Mouse (Mus musculus) myocyte (in vitro differentiated cells): ENCODE measurements around the gene Tuba4a. TPM values are rescaled to one million over a fixed set of nuclear protein-coding genes. Genes with fewer than 3 reads are reported as not detected.

ENCODE experiments used
- H3K27me3 ChIP-seq: one replicate; pipeline ENCODE4 v1.6.1; 2011; ENCODE audit not compliant: control insufficient read depth, insufficient read depth, insufficient read length
- H3K36me3 ChIP-seq: one replicate; pipeline ENCODE4 v1.6.1; 2011; ENCODE audit not compliant: control insufficient read depth, insufficient read depth
- H3K4me2 ChIP-seq: one replicate; pipeline ENCODE4 v1.6.1; 2011; ENCODE audit warnings: low read depth, control low read depth
- H3K4me3 ChIP-seq: one replicate; pipeline ENCODE4 v1.5.1; 2011; ENCODE audit warnings: mild to moderate bottlenecking, control low read depth, moderate library complexity
- H3K79me2 ChIP-seq: one replicate; pipeline ENCODE4 v1.6.1; 2011; ENCODE audit not compliant: control insufficient read depth, insufficient read depth
- H3ac ChIP-seq: one replicate; pipeline ENCODE4 v1.6.1; 2011; ENCODE audit not compliant: control insufficient read depth, insufficient read length
- CEBPB ChIP-seq: IDR thresholded peaks from 2 replicates; pipeline ENCODE4 v1.6.1; 2011; ENCODE audit warnings: mild to moderate bottlenecking, moderate library complexity; ENCODE audit not compliant: poor library complexity, insufficient read depth, severe bottlenecking
- E2F4 ChIP-seq: IDR thresholded peaks from one replicate; pipeline ENCODE4 v1.6.1; 2011; ENCODE audit warnings: mild to moderate bottlenecking, control low read depth, moderate library complexity; ENCODE audit not compliant: insufficient read depth
- MAX ChIP-seq: IDR thresholded peaks from one replicate; pipeline ENCODE4 v1.6.1; 2011; ENCODE audit warnings: low read depth, mild to moderate bottlenecking, control low read depth
- MYOD1 ChIP-seq, 3 experiments: IDR thresholded peaks; one replicate each; pipeline ENCODE4 v1.6.1; 2011; ENCODE audit warnings: control low read depth in 2 of 3, low read depth in 2 of 3, mild to moderate bottlenecking in 2 of 3, moderate library complexity in 1 of 3; ENCODE audit not compliant: insufficient read length in 2 of 3, control insufficient read depth in 1 of 3
- MYOG ChIP-seq, 3 experiments: IDR thresholded peaks; one replicate each; pipeline ENCODE4 v1.6.1; 2011; ENCODE audit warnings: control low read depth in 2 of 3, low read depth in 2 of 3, mild to moderate bottlenecking in 2 of 3; ENCODE audit not compliant: insufficient read length in 2 of 3, control insufficient read depth in 1 of 3, insufficient read depth in 1 of 3
- POLR2A ChIP-seq: IDR thresholded peaks from one replicate; pipeline ENCODE4 v1.6.1; 2011; ENCODE audit warnings: low read depth, mild to moderate bottlenecking, control low read depth, moderate library complexity; ENCODE audit not compliant: insufficient read length
- POLR2AphosphoS2 ChIP-seq: IDR thresholded peaks from one replicate; pipeline ENCODE4 v1.6.1; 2011; ENCODE audit warnings: low read depth, control low read depth; ENCODE audit not compliant: insufficient read length
- REST ChIP-seq: IDR thresholded peaks from one replicate; pipeline ENCODE4 v1.6.1; 2011; ENCODE audit warnings: mild to moderate bottlenecking, control low read depth, moderate library complexity; ENCODE audit not compliant: insufficient read depth, insufficient read length
- SRF ChIP-seq: IDR thresholded peaks from one replicate; pipeline ENCODE4 v1.6.1; 2011; ENCODE audit warnings: low read depth; ENCODE audit not compliant: control insufficient read depth, insufficient read length
- TCF12 ChIP-seq: IDR thresholded peaks from one replicate; pipeline ENCODE4 v1.6.1; 2011; ENCODE audit warnings: mild to moderate bottlenecking, control low read depth; ENCODE audit not compliant: poor library complexity, insufficient read depth, severe bottlenecking
- TCF3 ChIP-seq: IDR thresholded peaks from one replicate; pipeline ENCODE4 v1.6.1; 2011; ENCODE audit warnings: low read depth, control low read depth; ENCODE audit not compliant: insufficient read length
- USF1 ChIP-seq: IDR thresholded peaks from one replicate; pipeline ENCODE4 v1.6.1; 2011; ENCODE audit warnings: low read depth, mild to moderate bottlenecking, control low read depth, moderate library complexity
- polyA plus RNA-seq: library from polyadenylated mRNA; unstranded; fragments of >200 nt; fragmentation: generic; extraction: Trizol; gene quantifications from one replicate; pipeline ENCODE4 v1.2.1, GENCODE M21; 2012; ENCODE audit warnings: missing spikeins

Gene Tuba4a
- polyA plus RNA-seq, 1 experiment, result 210 TPM

DNA sequence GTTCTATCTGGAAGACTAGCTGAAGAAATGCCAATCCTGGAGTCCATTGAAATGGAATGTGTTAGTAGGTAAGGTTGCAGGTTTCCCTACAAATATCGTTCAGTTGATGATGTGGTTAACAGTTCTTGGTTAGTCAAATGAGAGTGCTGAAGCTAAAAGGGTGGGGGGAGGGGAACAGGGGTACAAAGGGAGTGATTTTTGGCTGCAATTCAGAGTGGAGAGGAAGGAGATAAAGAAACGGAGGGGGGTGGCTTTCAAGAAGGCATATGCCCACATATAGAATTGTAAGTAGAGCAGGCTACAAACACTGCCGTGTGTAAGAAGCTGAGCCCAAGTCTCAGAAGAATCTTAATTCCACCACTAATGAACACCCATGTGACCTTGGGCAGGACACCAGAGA, 5.8 kb upstream of the Tuba4a start:
- no peaks in the 10 kb centered on the region for H3K27me3 ChIP-seq
- H3ac ChIP-seq, result no peak overlapping the region
- H3K36me3 ChIP-seq, result no peaks in the 10 kb centered on the region
- H3K4me3 ChIP-seq, result no peak overlapping the region
- no peaks in the 10 kb centered on the region for H3K79me2 ChIP-seq
- no peak overlapping the region for H3K4me2 ChIP-seq
- TF ChIP-seq POLR2A (no peak), TCF12 (no peak), POLR2AphosphoS2 (no peak), CEBPB (no peak), TCF3 (no peak), MAX (no peak), REST (no peak), USF1 (no peak), E2F4 (no peak), MYOD1 (IDR thresholded peaks at IDR 0.05; ENCODE audit: control insufficient read depth in 1 of 3, insufficient read length in 2 of 3, low read depth in 2 of 3) (no peak), MYOG (IDR thresholded peaks at IDR 0.05; ENCODE audit: control insufficient read depth in 1 of 3, insufficient read depth in 1 of 3, insufficient read length in 2 of 3, low read depth in 2 of 3) (no peak), SRF (no peak)

DNA sequence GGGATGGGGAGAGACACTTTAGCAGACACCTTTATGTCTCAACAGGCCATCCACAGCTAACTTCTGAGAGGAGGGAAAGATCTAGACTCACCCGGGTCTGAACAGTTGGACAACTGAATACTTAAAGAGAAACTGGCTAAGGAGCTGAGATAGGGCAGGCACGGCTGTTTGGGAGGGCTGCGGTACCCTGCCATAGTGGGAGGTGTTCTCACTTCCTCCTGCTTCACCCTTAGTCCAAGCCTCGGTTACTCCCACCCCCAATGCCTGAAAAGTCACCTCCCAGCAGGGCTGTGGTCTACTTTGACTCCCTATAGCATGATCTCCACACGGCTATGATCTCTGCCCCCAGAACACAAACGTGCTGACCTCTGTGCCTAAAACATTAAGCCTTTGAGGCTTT, 3.9 kb upstream of the Tuba4a start:
- H3K79me2 ChIP-seq, result no peaks in the 10 kb centered on the region
- no peak overlapping the region for H3ac ChIP-seq
- no peaks in the 10 kb centered on the region for H3K36me3 ChIP-seq
- H3K4me3 ChIP-seq, result no peak overlapping the region
- H3K4me2 ChIP-seq, result no peak overlapping the region
- TF ChIP-seq MYOG (IDR thresholded peaks at IDR 0.05; ENCODE audit: control insufficient read depth in 1 of 3, insufficient read depth in 1 of 3, insufficient read length in 2 of 3, low read depth in 2 of 3) (no peak), MYOD1 (IDR thresholded peaks at IDR 0.05; ENCODE audit: control insufficient read depth in 1 of 3, insufficient read length in 2 of 3, low read depth in 2 of 3) (no peak), SRF (no peak), MAX (no peak), TCF3 (no peak), POLR2A (no peak), E2F4 (no peak), CEBPB (no peak), REST (no peak), POLR2AphosphoS2 (no peak), TCF12 (no peak), USF1 (no peak)
- no peaks in the 10 kb centered on the region for H3K27me3 ChIP-seq

- H3K36me3 ChIP-seq, result no peaks in the 10 kb centered on the region
- peaks cover 2% of the 10 kb centered on the region for H3K79me2 ChIP-seq
- H3ac ChIP-seq, result no peak overlapping the region
- H3K27me3 ChIP-seq, result no peaks in the 10 kb centered on the region
- H3K4me2 ChIP-seq, result no peak overlapping the region
- no peak overlapping the region for H3K4me3 ChIP-seq
- no peak for TF ChIP-seq MYOG (IDR thresholded peaks at IDR 0.05; ENCODE audit: control insufficient read depth in 1 of 3, insufficient read depth in 1 of 3, insufficient read length in 2 of 3, low read depth in 2 of 3)
- no peak for TF ChIP-seq TCF3
- TF ChIP-seq SRF, result no peak
- TF ChIP-seq MYOD1 (IDR thresholded peaks at IDR 0.05; ENCODE audit: control insufficient read depth in 1 of 3, insufficient read length in 2 of 3, low read depth in 2 of 3), result no peak
These were observed 3.3 kb upstream of the Tuba4a start for GRCm38 (mm10) chr1:75222926-75223325.

GRCm38 (mm10) chr1:75221538-75221937, 1.9 kb upstream of the Tuba4a start:
- H3K36me3 ChIP-seq, result no peaks in the 10 kb centered on the region
- no peak overlapping the region for H3ac ChIP-seq
- peak overlapping the region; percentile 20 for H3K4me2 ChIP-seq
- H3K27me3 ChIP-seq, result no peaks in the 10 kb centered on the region
- peaks cover 15% of the 10 kb centered on the region for H3K79me2 ChIP-seq
- no peak overlapping the region for H3K4me3 ChIP-seq
- no peak for TF ChIP-seq POLR2A
- TF ChIP-seq MAX, result no peak
- TF ChIP-seq CEBPB, result no peak
- no peak for TF ChIP-seq MYOD1 (IDR thresholded peaks at IDR 0.05; ENCODE audit: control insufficient read depth in 1 of 3, insufficient read length in 2 of 3, low read depth in 2 of 3)
- no peak for TF ChIP-seq REST
- TF ChIP-seq TCF12, result no peak
- no peak for TF ChIP-seq SRF
- no peak for TF ChIP-seq TCF3
- no peak for TF ChIP-seq E2F4
- TF ChIP-seq MYOG (IDR thresholded peaks at IDR 0.05; ENCODE audit: control insufficient read depth in 1 of 3, insufficient read depth in 1 of 3, insufficient read length in 2 of 3, low read depth in 2 of 3), result no peak
- TF ChIP-seq POLR2AphosphoS2, result no peak
- TF ChIP-seq USF1, result no peak

DNA sequence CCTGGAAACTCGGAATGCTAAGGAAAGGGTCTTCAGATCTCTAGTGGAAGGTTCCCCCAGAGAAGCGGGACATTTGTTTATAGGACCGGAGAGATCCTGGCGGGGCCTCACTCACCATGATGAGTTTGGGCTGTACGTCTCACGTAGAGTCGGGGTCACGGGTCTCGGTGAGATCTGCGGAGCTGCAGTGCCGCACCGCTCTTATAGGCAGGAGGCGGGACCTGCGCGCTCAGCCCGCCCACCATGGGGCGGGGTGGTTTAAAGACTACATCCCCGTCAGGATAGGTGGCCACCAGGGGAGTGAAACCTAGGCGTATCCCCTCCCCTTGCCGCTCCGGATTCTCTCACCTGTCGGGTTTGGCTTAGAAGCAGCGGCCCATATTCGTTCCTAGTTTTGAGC, 587 bp downstream of the Tuba4a start:
- Histone ChIP-seq H3K36me3 (peaks cover 12% of the 10 kb centered on the region), H3ac (peak overlapping the region; percentile 2), H3K27me3 (no peaks in the 10 kb centered on the region), H3K4me3 (peak overlapping the region; percentile 71), H3K4me2 (peak overlapping the region; percentile 95), H3K79me2 (peaks cover 24% of the 10 kb centered on the region)
- TF ChIP-seq MYOD1 (IDR thresholded peaks at IDR 0.05; ENCODE audit: control insufficient read depth in 1 of 3, insufficient read length in 2 of 3, low read depth in 2 of 3) (peak in 1 of 3 experiments; percentile 24), TCF3 (no peak), USF1 (no peak), MYOG (IDR thresholded peaks at IDR 0.05; ENCODE audit: control insufficient read depth in 1 of 3, insufficient read depth in 1 of 3, insufficient read length in 2 of 3, low read depth in 2 of 3) (no peak), POLR2AphosphoS2 (peak; percentile 96), REST (no peak), CEBPB (no peak), E2F4 (no peak), SRF (no peak), MAX (no peak), POLR2A (peak; percentile 98), TCF12 (no peak)
